Mouse (Mus musculus) left cerebral cortex, adult 6 months (tissue): Measurements from ENCODE around the gene Scarb1. TPM values are rescaled to one million over a fixed set of nuclear protein-coding genes. Genes with fewer than 3 reads are reported as not detected.

ENCODE experiments used
- long read RNA-seq, 2 experiments: library from polyadenylated mRNA; unstranded; transcript quantifications; one replicate each; pipeline ENCODE4 v2.0.0; 2019 to 2020
- polyA plus RNA-seq: library from polyadenylated mRNA; unstranded; fragments of <200 nt; fragmentation: Nextera tagmentation; gene quantifications from 2 replicates; pipeline ENCODE4 v1.2.3, GENCODE M21; 2021

The Scarb1 gene
- polyA plus RNA-seq = 12.8 and 19.6 TPM in 2 replicates
- long read RNA-seq, experiment 1, transcript Scarb1-202 (12 exons, 2,367 nt) = major isoform, 100 of 148 reads
- long read RNA-seq, experiment 1, transcript Scarb1-209 (11 exons, 2,082 nt) = minor isoform, 21 of 148 reads
- long read RNA-seq, experiment 1, transcript Scarb1-201 (13 exons, 2,521 nt) = minor isoform, 17 of 148 reads
- long read RNA-seq, experiment 1, partial matches to known transcripts = 4 of 148 reads
- long read RNA-seq, experiment 1, other reads (novel, unspliced or antisense) = 6 of 148 reads
- long read RNA-seq, experiment 2, transcript Scarb1-202 (12 exons, 2,367 nt) = major isoform, 11 of 11 reads
- long read RNA-seq, experiment 2, partial matches to known transcripts = 0 of 11 reads
- long read RNA-seq, experiment 2, other reads (novel, unspliced or antisense) = 0 of 11 reads

DNA sequence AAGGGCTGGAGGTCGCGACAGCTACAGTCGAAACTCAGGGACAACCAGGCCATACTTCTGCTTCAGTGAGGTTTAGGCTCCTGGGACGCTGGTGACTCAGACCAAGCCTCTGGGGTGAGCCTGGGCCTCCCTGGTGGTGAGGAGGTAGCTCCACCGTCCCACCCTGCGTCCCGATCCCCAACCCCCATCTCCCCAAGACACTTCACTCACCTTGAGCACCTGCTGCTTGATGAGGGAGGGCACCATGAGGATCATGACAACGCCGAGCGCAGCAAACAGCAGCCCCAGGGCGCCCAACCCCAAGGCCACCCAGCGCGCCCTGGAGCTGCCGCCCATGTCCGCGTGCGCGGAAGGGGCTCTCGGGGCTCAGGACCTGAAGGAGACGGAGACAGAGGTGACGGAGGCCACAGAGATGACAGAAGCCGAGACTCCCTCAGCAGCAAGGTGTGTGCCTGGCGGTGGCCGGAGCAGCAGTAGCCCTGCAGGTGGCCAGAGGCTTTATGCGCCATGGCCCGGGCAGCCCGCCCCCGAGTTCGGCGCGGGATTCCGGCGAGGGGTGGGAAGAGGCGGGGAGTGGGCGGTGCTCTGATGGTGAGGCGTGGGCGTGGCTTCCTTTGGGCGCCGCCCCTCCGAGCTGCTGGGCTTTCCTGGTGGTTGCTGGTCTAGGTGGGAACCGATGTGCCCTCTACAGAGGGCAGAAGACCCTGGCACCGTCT, at the start of gene Scarb1:
TSS of gene Scarb1 (minus strand) at position 548 of the 716 bp plus-strand sequence.

DNA sequence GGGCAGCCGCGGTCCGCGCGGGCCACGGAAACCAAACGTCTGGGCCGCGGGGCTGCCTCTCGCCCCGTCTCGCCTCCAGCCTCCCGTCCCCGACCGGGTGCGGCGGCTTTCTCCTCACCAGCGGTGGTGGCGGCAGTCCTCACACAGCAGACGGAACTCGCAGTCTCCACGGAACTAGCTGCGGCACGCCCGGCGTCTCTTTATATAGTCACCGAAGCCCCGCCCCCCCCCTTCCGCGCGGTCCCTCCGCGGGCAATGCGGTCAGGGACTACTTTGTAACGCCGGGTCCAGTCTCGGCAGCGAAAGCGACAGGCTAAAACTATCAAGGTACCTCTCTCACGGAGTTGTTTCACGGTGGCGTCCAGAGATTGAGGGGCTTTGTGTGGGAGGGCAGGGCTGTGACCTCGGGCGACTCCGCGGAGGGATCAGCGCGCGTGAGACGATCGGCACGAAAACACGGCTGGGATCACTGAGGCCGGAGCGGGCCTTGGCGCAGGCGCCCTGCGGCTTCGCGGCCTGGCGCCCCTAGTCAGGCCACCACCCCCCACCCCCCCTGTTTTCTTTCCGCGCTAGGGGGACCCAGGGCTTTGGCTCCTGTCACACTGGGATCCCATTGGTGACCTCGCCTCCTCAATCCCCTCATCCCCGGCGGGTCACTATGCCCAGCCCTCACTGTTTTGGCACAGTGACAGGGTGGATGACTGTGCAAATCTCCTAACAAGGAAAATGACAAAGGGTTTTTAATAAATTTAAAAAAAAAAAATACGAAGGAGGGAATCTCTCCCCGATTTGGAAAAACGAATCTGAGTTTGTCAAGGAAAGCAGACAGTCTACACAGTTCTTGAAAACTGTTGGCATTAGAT, 48.9 kb upstream of the Scarb1 start, which contains the start of gene Ubc:
TSS of gene Ubc (minus strand) at position 624 of the 863 bp plus-strand sequence.

DNA sequence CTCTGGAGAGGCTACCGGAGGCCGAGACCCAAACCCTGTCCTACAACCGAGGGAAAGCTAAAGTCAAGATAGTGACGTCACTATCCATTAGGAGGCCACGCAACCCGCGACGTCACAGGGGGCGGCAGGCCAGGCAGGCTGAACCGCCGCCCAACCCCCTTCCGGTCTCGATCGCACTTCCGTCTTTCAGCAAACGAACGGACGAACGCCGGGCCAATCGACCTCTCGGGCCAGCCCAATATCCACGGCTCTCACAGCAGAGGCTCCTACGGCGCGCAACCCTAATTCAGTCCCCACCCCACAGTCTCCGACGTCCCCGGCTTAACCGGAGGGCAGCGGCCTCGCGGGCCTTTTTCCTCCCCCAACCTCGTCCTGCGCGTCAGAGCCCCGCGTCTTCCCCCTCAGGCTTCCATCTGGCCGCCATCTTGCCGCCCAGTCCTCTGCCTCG, 48.3 kb upstream of the Scarb1 start, which contains the start of gene Gm10382:
TSS of gene Gm10382 (plus strand) at position 192 of the 448 bp plus-strand sequence.

Other genes starting within 250 kb of the Scarb1 start
- 6.6 and 24.8 TPM in 2 replicates for gene Ncor2, start 161.9 kb downstream of the Scarb1 start, polyA plus RNA-seq
- gene Gm10382, start 48.2 kb upstream of the Scarb1 start, polyA plus RNA-seq = 0.18 TPM in 1 of 2 replicates, not detected in the other
- gene Ubc, start 49.1 kb upstream of the Scarb1 start, polyA plus RNA-seq = 257 and 297 TPM in 2 replicates
- gene Dhx37, start 93.0 kb upstream of the Scarb1 start, polyA plus RNA-seq = 3.1 and 3.9 TPM in 2 replicates
- 44.3 and 88.8 TPM in 2 replicates for gene Bri3bp, start 100.5 kb upstream of the Scarb1 start, polyA plus RNA-seq
- 15.4 and 16.5 TPM in 2 replicates for gene Aacs, start 134.7 kb upstream of the Scarb1 start, polyA plus RNA-seq
- gene Tmem132b, start 190.7 kb upstream of the Scarb1 start, polyA plus RNA-seq = 7.8 and 8.1 TPM in 2 replicates